Mouse (Mus musculus) liver, embryonic 14.5 days (tissue): ENCODE results near the gene Nufip1.

Source experiments
- CTCF ChIP-seq: IDR thresholded peaks from 2 replicates; pipeline ENCODE4 v1.5.1; 2016; ENCODE audit warnings: antibody characterized with exemption, low read depth, control low read depth
- EP300 ChIP-seq: IDR thresholded peaks from 2 replicates; pipeline ENCODE4 v1.6.1; 2016; ENCODE audit warnings: antibody characterized with exemption, low read depth

DNA sequence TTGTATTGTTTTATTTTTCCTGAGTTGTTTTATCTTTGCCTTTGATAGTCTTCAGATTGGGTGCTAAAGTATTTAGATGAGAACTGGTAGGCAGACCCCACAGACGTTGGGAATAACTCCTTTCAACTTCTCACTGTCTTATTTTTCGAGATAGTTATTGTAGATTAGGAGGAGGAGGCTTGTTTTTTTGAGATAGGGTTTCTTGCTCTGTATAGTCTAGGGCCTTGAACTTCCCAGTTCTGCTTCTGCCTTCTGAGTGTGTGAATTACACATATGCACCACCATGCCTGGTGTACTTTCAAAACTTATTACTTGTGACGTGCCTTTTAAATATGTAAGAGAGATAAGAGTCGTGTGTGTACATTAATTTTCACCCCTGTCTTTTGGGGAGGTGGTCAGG, 17.5 kb downstream of the Nufip1 start:
- no peak for TF ChIP-seq CTCF
- TF ChIP-seq EP300, result no peak
